Mouse (Mus musculus) adrenal gland, adult 2 months (tissue): ENCODE measurements around the gene Stmn3. TPM values are rescaled to one million over a fixed set of nuclear protein-coding genes. Genes with fewer than 3 reads are reported as not detected.
A peak's percentile ranks its signal among the peaks of the same experiment; 100 is the strongest.

Experiments used
- DNase-seq: peaks from one replicate; pipeline ENCODE4 v3.0.0; 2021
- long read RNA-seq: library from polyadenylated mRNA; stranded (forward); transcript quantifications from one replicate; pipeline ENCODE4 v2.0.0, GENCODE M21; 2021
- polyA plus RNA-seq: library from polyadenylated mRNA; depleted of rRNA; stranded (reverse); fragments of >200 nt; gene quantifications from 2 replicates; pipeline ENCODE4 v1.2.3, GENCODE M21; 2012; rRNA removed
- total RNA-seq, 2 experiments: library from RNA; stranded (reverse); gene quantifications; 2 replicates each; pipeline ENCODE4 v1.2.3; 2021

The Stmn3 gene
- total RNA-seq = 10 to 100 TPM in 1 of 2 experiments, 1 to 10 TPM in 1; 9.6 to 19.8 TPM
- polyA plus RNA-seq = 8.8 and 17.3 TPM in 2 replicates
- long read RNA-seq, transcript Stmn3-201 (5 exons, 1,136 nt) = major isoform, 19 of 20 reads
- long read RNA-seq, partial matches to known transcripts = 1 of 20 reads
- long read RNA-seq, other reads (novel, unspliced or antisense) = 0 of 20 reads

- DNase-seq = peak; percentile 67
These were observed at the start of gene Stmn3 for GRCm38 (mm10) chr2:181314080-181314810. Stmn3 (minus strand) TSS chr2:181314500.

- DNase-seq = no peak
These were observed 49.6 kb upstream of the Stmn3 start for GRCm38 (mm10) chr2:181363946-181364345.

- DNase-seq = no peak
These were observed 42.5 kb upstream of the Stmn3 start for GRCm38 (mm10) chr2:181356780-181357179.

GRCm38 (mm10) chr2:181342766-181343165 lies 28.5 kb upstream of the Stmn3 start:
- no peak for DNase-seq

GRCm38 (mm10) chr2:181340426-181340825 lies 26.1 kb upstream of the Stmn3 start:
- no peak for DNase-seq

GRCm38 (mm10) chr2:181334023-181334422 lies 19.7 kb upstream of the Stmn3 start:
- DNase-seq = peak; percentile 63

- DNase-seq = no peak
These were observed 18.2 kb upstream of the Stmn3 start for GRCm38 (mm10) chr2:181332542-181332941.

GRCm38 (mm10) chr2:181326098-181326497 lies 11.8 kb upstream of the Stmn3 start:
- DNase-seq = peak; percentile 62

- DNase-seq = no peak
These were observed 7.8 kb upstream of the Stmn3 start for GRCm38 (mm10) chr2:181322136-181322535.

- no peak for DNase-seq
These were observed 5.8 kb upstream of the Stmn3 start for GRCm38 (mm10) chr2:181320103-181320499.

- peak; percentile 87 for DNase-seq
These were observed 5.2 kb upstream of the Stmn3 start, which contains the start of gene Rtel1 for GRCm38 (mm10) chr2:181319248-181320102. Rtel1 (plus strand) TSS chr2:181319739.

- DNase-seq = no peak
These were observed 788 bp downstream of the Stmn3 start for GRCm38 (mm10) chr2:181313344-181314079.

GRCm38 (mm10) chr2:181313006-181313343 lies 1.3 kb downstream of the Stmn3 start:
- DNase-seq = no peak

- DNase-seq = no peak
These were observed 1.9 kb downstream of the Stmn3 start for GRCm38 (mm10) chr2:181312435-181312834.

GRCm38 (mm10) chr2:181307144-181307804 lies 7.0 kb downstream of the Stmn3 start:
- DNase-seq = peak; percentile 21

GRCm38 (mm10) chr2:181304944-181305343 lies 9.4 kb downstream of the Stmn3 start:
- DNase-seq = no peak

GRCm38 (mm10) chr2:181302041-181302440 lies 12.3 kb downstream of the Stmn3 start:
- DNase-seq = no peak

- DNase-seq = no peak
These were observed 23.4 kb downstream of the Stmn3 start for GRCm38 (mm10) chr2:181290937-181291336.

- DNase-seq = no peak
These were observed 25.6 kb downstream of the Stmn3 start for GRCm38 (mm10) chr2:181288691-181289090.

- DNase-seq = peak; percentile 95
These were observed 26.3 kb downstream of the Stmn3 start, which contains the start of gene Gmeb2 for GRCm38 (mm10) chr2:181287958-181288350. Gmeb2 (minus strand) TSS chr2:181288035.

- DNase-seq = peak; percentile 90
These were observed 26.9 kb downstream of the Stmn3 start for GRCm38 (mm10) chr2:181287338-181287957.
